Mouse (Mus musculus): ENCODE measurements around the gene Gtf2i.

Gene Gtf2i

DNA sequence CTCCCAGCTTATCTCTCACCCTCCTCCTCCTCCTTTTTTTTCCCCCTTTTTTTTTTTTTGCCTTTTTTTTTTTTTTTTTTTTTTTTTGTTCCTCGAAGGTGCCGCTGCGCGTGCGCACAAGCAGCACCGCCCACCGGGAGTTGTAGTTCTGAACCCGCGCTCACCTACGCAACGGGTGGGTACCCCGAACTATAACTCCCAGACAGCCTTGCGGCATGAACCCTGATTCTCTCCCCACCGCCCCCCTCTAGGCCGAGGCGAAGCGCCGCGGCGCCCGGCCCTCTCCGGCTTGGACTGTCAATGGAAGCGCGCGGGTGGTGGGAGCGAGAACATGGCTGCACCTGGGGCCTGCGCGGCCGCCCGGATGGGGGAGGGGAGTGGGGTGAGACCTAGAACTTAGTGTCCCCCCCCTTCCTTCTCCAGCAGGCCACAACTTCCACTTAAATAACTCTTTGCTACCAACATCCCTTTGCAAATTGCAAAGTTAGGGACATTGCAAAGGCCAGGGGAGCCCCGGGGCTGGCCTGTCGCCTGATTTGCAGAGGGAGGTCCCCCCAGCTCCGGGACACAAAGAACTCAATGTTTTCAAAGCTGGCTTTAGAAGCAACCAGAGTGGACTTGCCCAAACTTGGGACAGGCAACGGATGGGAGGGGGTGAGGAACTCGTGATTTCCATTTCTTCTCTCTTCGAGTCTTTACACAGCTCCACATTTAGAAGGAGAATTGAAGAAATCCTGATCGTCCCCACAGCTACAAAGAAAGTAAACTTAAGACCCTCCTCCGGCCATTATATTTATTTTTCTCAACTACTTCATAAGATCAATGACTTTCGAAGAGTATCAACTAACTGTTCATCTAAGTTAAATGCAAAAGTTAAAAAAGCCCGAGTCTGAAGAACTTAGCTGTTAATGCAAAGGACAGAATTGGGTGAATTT is at the start of gene Gtf2i:
Gtf2i (minus strand) TSS at position 73 of the 935 bp plus-strand sequence.
- CTCF ChIA-PET, result interaction anchor here (0.6 to 1.6 kb wide), 9 partner anchors 9 to 943 kb away, joined by 3 to 15 read pairs (median 4); no protein-coding TSS in a partner anchor
- POLR2A ChIA-PET, result interaction anchor here (0.5 to 4.9 kb wide), 50 partner anchors 8 to 373 kb away, joined by 3 to 43 read pairs (median 4); partner anchors contain the start of gene Limk1 (in 1 of the 4)

- POLR2A ChIA-PET, result interaction anchor here in 3 of 4 experiments (0.6 to 2.7 kb wide), 15 partner anchors 8 to 184 kb away, joined by 3 to 11 read pairs (median 4); partner anchors contain the start of gene Gtf2ird2 (in 1 of the 3)
- CTCF ChIA-PET, result interaction anchor here in 2 of 4 experiments (0.6 to 2.0 kb wide), 7 partner anchors 11 to 345 kb away, joined by 3 to 12 read pairs (median 3); no protein-coding TSS in a partner anchor
Measured at GRCm38 (mm10) chr5:134359101-134359500, 44.5 kb upstream of the Gtf2i start.

DNA sequence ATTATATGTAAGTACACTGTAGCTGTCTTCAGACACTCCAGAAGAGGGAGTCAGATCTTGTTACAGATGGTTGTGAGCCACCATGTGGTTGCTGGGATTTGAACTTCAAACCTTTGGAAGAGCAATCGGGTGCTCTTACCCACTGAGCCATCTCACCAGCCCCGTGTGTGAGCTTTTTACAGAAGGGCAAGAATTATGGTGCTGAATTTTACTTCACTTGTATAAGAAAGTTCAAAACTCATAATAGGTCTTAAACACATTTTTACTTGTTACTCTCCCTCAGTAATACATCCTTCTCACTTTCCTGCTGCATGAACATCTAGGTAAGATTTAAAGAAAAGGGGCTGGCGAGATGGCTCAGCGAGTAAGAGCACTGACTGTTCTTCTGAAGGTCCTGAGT is 40.8 kb upstream of the Gtf2i start:
- ChIA-PET CTCF (interaction anchor here in 3 of 4 experiments (0.6 to 1.3 kb wide), 4 partner anchors 14 to 349 kb away, joined by 3 to 5 read pairs (median 4); no protein-coding TSS in a partner anchor), POLR2A (interaction anchor here in 2 of 4 experiments (0.7 to 1.4 kb wide), 5 partner anchors 10 to 256 kb away, joined by 3 read pairs; partner anchors contain the start of gene Castor2 (in 1 of the 2))

DNA sequence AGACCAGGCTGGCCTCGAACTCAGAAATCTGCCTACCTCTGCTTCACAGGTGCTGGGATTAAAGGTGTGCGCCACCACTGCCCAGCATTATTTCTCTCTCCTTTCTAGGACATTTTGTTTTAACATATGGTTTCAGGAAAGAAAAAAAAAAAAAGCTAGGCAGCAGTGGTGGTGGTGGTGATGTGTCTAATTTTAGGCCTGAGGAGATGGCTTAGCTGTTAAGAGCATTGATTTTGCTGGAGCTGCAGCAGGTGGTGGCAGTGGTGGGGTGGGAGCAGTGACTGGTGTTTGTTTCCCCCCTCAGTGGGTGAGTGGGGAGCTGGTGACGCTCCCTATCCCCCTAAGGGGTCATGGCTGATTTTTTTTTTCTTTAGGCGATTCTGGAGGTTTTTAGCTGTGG is 38.6 kb upstream of the Gtf2i start:
- POLR2A ChIA-PET, result interaction anchor here in 1 of 4 experiments (0.6 to 0.7 kb wide), 2 partner anchors 13 to 167 kb away, joined by 3 to 5 read pairs; no protein-coding TSS in a partner anchor
- CTCF ChIA-PET, result interaction anchor here (0.6 to 3.2 kb wide), 7 partner anchors 21 to 159 kb away, joined by 3 to 11 read pairs (median 3); no protein-coding TSS in a partner anchor

GRCm38 (mm10) chr5:134352527-134353001 is 38.0 kb upstream of the Gtf2i start:
- POLR2A ChIA-PET, result interaction anchor here in 1 of 4 experiments (1.2 kb wide), 1 partner anchor 22 kb away, joined by 4 read pairs; no protein-coding TSS in a partner anchor
- CTCF ChIA-PET, result interaction anchor here in 3 of 4 experiments (0.6 to 3.2 kb wide), 5 partner anchors 18 to 137 kb away, joined by 3 to 11 read pairs (median 4); no protein-coding TSS in a partner anchor

DNA sequence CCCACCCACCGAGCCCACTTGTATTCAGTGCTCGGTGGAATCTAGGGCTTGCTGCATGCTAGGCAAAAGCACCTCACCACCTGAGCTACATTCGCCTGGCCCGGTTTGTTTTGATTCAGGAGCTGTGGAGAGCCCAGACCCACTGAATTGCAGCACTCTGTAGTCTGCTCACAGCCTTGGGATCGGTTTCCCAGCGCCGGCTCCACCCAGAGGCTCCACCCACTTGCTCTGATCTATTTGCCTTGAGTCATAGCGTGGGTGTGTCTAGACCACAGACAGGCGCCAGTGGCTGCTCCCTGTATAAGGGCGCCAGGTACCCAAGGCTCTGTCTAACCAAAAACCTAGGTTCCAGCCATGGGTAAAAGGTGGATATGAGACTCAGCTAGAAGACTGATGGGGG is 36.1 kb upstream of the Gtf2i start:
- POLR2A ChIA-PET, result interaction anchor here in 3 of 4 experiments (0.6 to 1.1 kb wide), 8 partner anchors 8 to 205 kb away, joined by 3 to 5 read pairs (median 4); no protein-coding TSS in a partner anchor

DNA sequence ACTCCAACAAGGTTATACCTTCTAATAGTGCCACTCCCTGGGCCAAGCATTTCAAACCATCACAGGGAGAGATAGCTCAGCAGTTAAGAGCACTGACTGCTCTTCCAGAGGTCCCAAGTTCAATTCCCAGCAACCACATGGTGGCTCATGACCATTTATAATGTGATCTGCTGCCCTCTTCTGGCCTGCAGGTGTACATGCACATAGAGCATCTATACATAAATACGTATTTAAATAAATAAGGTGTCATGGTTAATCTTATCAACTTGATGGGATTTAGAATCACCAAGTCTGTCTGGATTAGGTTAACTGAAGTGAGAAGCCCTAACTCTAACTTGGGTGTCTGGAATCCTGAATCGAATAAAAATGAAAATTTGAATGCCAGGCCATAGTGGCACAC is 32.5 kb upstream of the Gtf2i start:
- POLR2A ChIA-PET, result interaction anchor here in 2 of 4 experiments (0.9 to 1.6 kb wide), 4 partner anchors 32 to 165 kb away, joined by 3 to 4 read pairs (median 3); partner anchors contain the start of gene Gtf2ird2 (in 1 of the 2)
- CTCF ChIA-PET, result interaction anchor here (0.6 to 1.9 kb wide), 5 partner anchors 26 to 170 kb away, joined by 3 to 5 read pairs (median 3); no protein-coding TSS in a partner anchor

More for the DNA sequence above, 36.1 kb upstream of the Gtf2i start:
- CTCF ChIA-PET, result interaction anchor here (0.5 to 3.2 kb wide), 9 partner anchors 8 to 318 kb away, joined by 3 to 11 read pairs (median 5); no protein-coding TSS in a partner anchor

- CTCF ChIA-PET, result interaction anchor here in 2 of 4 experiments (0.6 kb wide), 2 partner anchors 306 to 475 kb away, joined by 3 to 4 read pairs; no protein-coding TSS in a partner anchor
- POLR2A ChIA-PET, result interaction anchor here in 1 of 4 experiments (0.6 kb wide), 1 partner anchor 130 kb away, joined by 4 read pairs; no protein-coding TSS in a partner anchor
Measured at GRCm38 (mm10) chr5:134345449-134345848, 30.9 kb upstream of the Gtf2i start.

GRCm38 (mm10) chr5:134344076-134344475 is 29.5 kb upstream of the Gtf2i start:
- POLR2A ChIA-PET, result interaction anchor here in 3 of 4 experiments (0.5 to 1.2 kb wide), 12 partner anchors 18 to 578 kb away, joined by 3 to 8 read pairs (median 4); partner anchors contain the start of genes Gtf2i (in 1 of the 3) and Gtf2ird2 (in 1 of the 3)
- CTCF ChIA-PET, result interaction anchor here in 2 of 4 experiments (0.9 to 1.0 kb wide), 2 partner anchors 146 to 148 kb away, joined by 4 to 5 read pairs; no protein-coding TSS in a partner anchor

DNA sequence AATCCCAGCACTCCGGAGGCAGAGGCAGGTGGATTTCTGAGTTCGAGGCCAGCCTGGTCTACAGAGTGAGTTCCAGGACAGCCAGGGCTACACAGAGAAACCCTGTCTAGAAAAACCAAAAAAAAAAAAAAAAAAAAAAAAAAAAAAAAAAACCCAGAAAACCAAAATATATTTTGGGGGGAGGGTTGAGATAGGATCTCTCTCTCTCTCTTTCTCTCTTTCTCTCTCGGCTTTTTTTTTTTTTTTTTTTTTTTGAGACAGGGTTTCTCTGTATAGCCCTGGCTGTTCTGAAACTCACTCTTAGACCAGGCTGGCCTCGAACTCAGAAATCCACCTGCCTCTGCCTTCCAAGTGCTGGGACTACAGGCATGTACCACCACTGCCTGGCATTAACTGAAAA is 29.0 kb upstream of the Gtf2i start:
- POLR2A ChIA-PET, result interaction anchor here in 3 of 4 experiments (0.6 to 1.2 kb wide), 9 partner anchors 17 to 168 kb away, joined by 3 to 8 read pairs (median 4); partner anchors contain the start of genes Gtf2i (in 1 of the 3) and Gtf2ird2 (in 1 of the 3)
- CTCF ChIA-PET, result interaction anchor here in 2 of 4 experiments (0.9 to 1.0 kb wide), 2 partner anchors 146 to 148 kb away, joined by 4 to 5 read pairs; no protein-coding TSS in a partner anchor

DNA sequence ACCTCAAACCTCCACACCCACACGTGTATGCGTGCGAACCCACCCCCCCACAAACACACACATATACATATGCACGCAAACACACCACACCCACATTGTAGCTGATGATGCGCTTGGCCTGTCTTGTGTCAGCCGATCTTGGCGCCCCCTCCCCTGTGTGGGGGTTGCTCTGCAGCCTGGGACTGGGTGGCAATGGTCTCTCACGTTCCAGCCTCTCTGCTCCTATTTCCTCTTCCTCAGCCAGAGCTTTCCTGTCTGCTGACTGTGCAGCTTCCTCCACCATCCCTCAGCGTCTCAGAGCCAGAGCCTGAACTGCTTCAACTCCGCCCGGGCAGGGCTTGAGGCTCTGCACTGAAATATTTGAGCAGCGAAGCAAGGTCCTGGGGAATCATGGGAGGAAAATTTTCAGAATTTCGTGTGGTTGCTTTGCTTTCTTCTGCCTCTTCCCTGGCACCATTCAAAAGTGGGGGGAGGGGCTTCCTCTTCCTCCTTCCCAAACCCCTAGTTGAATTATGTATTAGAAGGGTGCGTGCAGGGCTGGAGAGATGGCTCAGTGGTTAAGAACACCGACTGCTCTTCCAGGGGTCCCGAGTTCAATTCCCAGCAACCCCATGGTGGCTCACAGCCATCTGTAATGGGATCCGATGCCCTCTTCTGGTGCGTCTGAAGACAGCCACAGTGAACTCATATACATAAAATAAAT is 28.1 kb upstream of the Gtf2i start:
- CTCF ChIA-PET, result interaction anchor here in 3 of 4 experiments (0.6 to 1.7 kb wide), 9 partner anchors 8 to 279 kb away, joined by 3 to 5 read pairs (median 3); partner anchors contain the start of gene Gtf2i (in 1 of the 3)
- POLR2A ChIA-PET, result interaction anchor here in 3 of 4 experiments (0.6 to 4.7 kb wide), 23 partner anchors 10 to 335 kb away, joined by 3 to 25 read pairs (median 5); partner anchors contain the start of genes Rcc1l (in 3 of the 3) and Gtf2i (in 1 of the 3)

- ChIA-PET POLR2A (interaction anchor here in 3 of 4 experiments (0.7 to 4.7 kb wide), 31 partner anchors 9 to 334 kb away, joined by 3 to 25 read pairs (median 4); partner anchors contain the start of gene Rcc1l (in 2 of the 3)), CTCF (interaction anchor here in 3 of 4 experiments (0.5 to 1.7 kb wide), 10 partner anchors 9 to 266 kb away, joined by 3 to 5 read pairs (median 4); partner anchors contain the start of gene Gtf2i (in 1 of the 3))
Measured at GRCm38 (mm10) chr5:134341721-134342120, 27.2 kb upstream of the Gtf2i start.

DNA sequence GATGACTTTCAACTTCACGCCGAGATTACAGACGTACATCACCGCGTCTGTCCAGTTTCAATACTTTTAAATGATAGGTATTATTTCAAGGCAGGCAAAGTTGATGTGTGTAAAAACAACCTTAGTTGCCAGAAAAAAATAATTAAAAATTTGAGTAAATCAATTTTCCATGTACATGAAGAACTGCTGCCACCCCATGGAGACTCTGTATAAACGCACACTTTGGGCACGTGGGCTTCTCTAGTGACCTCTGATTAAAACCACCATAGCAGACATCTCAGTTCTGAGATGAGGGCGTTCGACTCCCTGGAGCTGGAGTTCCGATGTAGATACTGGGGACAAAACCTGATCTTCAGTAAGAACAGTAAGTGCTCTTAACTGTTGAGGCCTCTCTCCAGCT is 26.8 kb upstream of the Gtf2i start:
- ChIA-PET CTCF (interaction anchor here in 2 of 4 experiments (0.6 to 1.7 kb wide), 8 partner anchors 8 to 265 kb away, joined by 3 to 6 read pairs (median 4); no protein-coding TSS in a partner anchor), POLR2A (interaction anchor here in 3 of 4 experiments (0.7 to 4.7 kb wide), 27 partner anchors 9 to 168 kb away, joined by 3 to 25 read pairs (median 4); partner anchors contain the start of genes Rcc1l (in 2 of the 3) and Gtf2ird2 (in 1 of the 3))

DNA sequence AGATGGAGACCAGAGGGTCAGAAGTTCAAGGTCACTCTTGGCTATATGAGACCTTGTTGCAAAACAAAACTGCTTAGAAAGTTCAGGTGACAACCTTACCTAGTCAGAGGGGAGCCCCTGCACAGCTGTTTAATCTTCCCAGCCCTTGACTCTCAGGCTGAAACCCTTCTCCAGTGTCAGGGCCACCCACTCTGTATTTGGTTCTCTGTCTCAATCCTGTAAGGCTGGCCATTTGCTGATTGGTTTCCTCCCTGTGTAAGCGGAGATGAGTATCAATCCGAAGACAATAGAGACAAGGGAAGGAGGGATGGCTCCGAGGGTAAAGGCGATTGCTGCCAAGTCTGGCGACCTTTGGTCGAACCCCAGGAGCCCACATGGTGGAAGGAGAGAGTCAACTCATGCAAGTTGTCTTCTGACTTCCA is 25.6 kb upstream of the Gtf2i start:
- ChIA-PET CTCF (interaction anchor here (0.5 to 2.1 kb wide), 18 partner anchors 14 to 406 kb away, joined by 3 to 8 read pairs (median 4); partner anchors contain the start of genes Gtf2i (in 2 of the 4) and Rcc1l (in 1 of the 4)), POLR2A (interaction anchor here (0.6 to 4.7 kb wide), 50 partner anchors 10 to 669 kb away, joined by 3 to 43 read pairs (median 4); partner anchors contain the start of genes Gtf2i (in 3 of the 4), Gtf2ird2 (in 2 of the 4), Abhd11 (in 1 of the 4) and Cldn3 (in 1 of the 4))

DNA sequence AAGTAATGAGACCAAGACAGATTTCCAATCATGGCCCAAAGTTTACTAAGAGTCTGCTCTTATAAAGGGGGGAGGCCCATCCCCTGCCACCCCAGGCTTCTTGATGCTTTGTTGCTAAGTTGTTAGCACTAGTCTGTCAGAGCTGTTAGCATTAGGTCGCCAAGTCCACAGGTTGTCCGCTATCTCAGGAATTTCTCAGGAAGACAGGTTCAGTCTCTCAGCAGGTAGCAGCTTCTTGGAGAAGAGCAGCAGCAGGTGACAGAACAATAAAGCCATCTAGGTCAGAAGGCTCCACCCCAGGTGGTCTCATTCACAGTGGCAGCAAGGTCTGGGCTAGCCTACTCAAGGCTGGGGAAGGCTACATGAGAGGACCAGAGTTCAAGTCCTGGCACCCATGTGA is 22.5 kb upstream of the Gtf2i start:
- CTCF ChIA-PET, result interaction anchor here in 3 of 4 experiments (0.7 to 1.2 kb wide), 5 partner anchors 15 to 164 kb away, joined by 3 read pairs; no protein-coding TSS in a partner anchor
- POLR2A ChIA-PET, result interaction anchor here (0.6 to 2.0 kb wide), 24 partner anchors 11 to 159 kb away, joined by 3 to 13 read pairs (median 4); partner anchors contain the start of gene Gtf2i (in 2 of the 4)

DNA sequence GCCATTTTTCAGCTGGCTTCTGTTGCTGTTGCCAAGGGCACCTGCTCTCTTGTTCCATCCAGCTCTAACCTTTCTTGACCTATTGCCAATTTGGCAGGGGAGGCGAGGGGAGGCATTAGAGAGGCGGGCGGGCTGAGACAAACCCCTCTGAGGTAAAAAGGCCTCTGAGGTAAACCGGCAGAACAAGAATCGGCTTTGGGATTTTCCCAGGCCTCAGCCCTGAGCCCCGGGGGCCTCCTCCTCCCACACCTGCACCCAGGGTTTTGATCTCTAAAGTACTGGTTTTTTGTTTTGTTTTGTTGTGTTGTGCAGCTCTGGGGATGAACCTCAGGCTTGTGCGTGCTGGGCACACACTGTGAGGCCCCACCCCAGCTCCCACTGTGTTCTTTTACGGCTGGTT is 18.2 kb upstream of the Gtf2i start:
- ChIA-PET POLR2A (interaction anchor here in 3 of 4 experiments (0.6 to 3.2 kb wide), 26 partner anchors 9 to 157 kb away, joined by 3 to 21 read pairs (median 4); partner anchors contain the start of genes Gtf2i (in 3 of the 3), Gtf2ird1 (in 1 of the 3) and Gtf2ird2 (in 1 of the 3)), CTCF (interaction anchor here in 3 of 4 experiments (0.6 to 1.8 kb wide), 4 partner anchors 9 to 167 kb away, joined by 3 to 5 read pairs (median 3); no protein-coding TSS in a partner anchor)

Measured in embryonic stem cell, embryonic (primary cell).